Mouse (Mus musculus) lung, postnatal 0 days (tissue): ENCODE results near the gene Abhd16b. TPM values are rescaled to one million over a fixed set of nuclear protein-coding genes. Genes with fewer than 3 reads are reported as not detected.
A peak's percentile ranks its signal among the peaks of the same experiment; 100 is the strongest.

ENCODE experiments used
- ATAC-seq: fragments of 200-750 bp; cut with Nextera tagmentation; 2 replicates; pipeline ENCODE4 v1.8.0; 2017; ENCODE audit warnings: moderate library complexity
- DNase-seq: peaks from one replicate; pipeline ENCODE4 v3.0.0-alpha.2; 2016; ENCODE audit warnings: low spot score
- H3K27ac ChIP-seq: fragments of 300-500 bp; sonication (generic); 2 replicates; pipeline ENCODE4 v1.5.1; 2014; ENCODE audit warnings: antibody characterized with exemption, mild to moderate bottlenecking, low read length, mixed read lengths
- H3K27me3 ChIP-seq: fragments of 300-500 bp; sonication (generic); replicated peaks from 2 replicates; pipeline ENCODE4 v1.6.1; 2014; ENCODE audit warnings: low read length, mixed read lengths; ENCODE audit not compliant: insufficient read depth
- H3K36me3 ChIP-seq: fragments of 300-500 bp; sonication (generic); 2 replicates; pipeline ENCODE4 v1.6.1; 2014; ENCODE audit warnings: low read length, mixed read lengths; ENCODE audit not compliant: insufficient read depth
- H3K4me1 ChIP-seq: fragments of 300-500 bp; sonication (generic); 2 replicates; pipeline ENCODE4 v1.6.1; 2014; ENCODE audit warnings: antibody characterized with exemption, low read depth, low read length, mixed read lengths; ENCODE audit not compliant: insufficient read depth
- H3K4me2 ChIP-seq: fragments of 300-500 bp; sonication (generic); replicated peaks from 2 replicates; pipeline ENCODE4 v1.6.1; 2014; ENCODE audit warnings: low read depth, mild to moderate bottlenecking, low read length, moderate library complexity, mixed read lengths
- H3K4me3 ChIP-seq: fragments of 300-500 bp; sonication (generic); 2 replicates; pipeline ENCODE4 v1.5.1; 2014; ENCODE audit warnings: low read depth, low read length
- H3K9ac ChIP-seq: fragments of 300-500 bp; sonication (generic); replicated peaks from 2 replicates; pipeline ENCODE4 v1.6.1; 2014; ENCODE audit warnings: low read depth, mild to moderate bottlenecking
- H3K9me3 ChIP-seq: fragments of 300-500 bp; sonication (generic); 2 replicates; pipeline ENCODE4 v1.6.1; 2016; ENCODE audit warnings: low read length, mixed read lengths
- CTCF ChIP-seq: IDR thresholded peaks from 2 replicates; pipeline ENCODE4 v1.5.1; 2016; ENCODE audit warnings: antibody characterized with exemption, mild to moderate bottlenecking
- EP300 ChIP-seq: IDR thresholded peaks from 2 replicates; pipeline ENCODE4 v1.6.1; 2016; ENCODE audit warnings: antibody characterized with exemption, mild to moderate bottlenecking, control low read depth
- WGBS: fragments of 180-500 bp; shearing (Covaris S2); extraction: QIAGEN DNeasy Blood & Tissue Kit; methylation state at CpG from one replicate; pipeline ENCODE4 v1.1.7; 2014; 5-methylcytosine and 5-hydroxymethylcytosine counted together
- polyA plus RNA-seq: library from polyadenylated mRNA; unstranded; fragments of >200 nt; fragmentation: Nextera tagmentation; extraction: Ambion mirVana; gene quantifications from 2 replicates; pipeline ENCODE4 v1.2.1, GENCODE M21; 2015

Gene Abhd16b
- polyA plus RNA-seq, 1 experiment from 2014 or later: 0.21 TPM

DNA sequence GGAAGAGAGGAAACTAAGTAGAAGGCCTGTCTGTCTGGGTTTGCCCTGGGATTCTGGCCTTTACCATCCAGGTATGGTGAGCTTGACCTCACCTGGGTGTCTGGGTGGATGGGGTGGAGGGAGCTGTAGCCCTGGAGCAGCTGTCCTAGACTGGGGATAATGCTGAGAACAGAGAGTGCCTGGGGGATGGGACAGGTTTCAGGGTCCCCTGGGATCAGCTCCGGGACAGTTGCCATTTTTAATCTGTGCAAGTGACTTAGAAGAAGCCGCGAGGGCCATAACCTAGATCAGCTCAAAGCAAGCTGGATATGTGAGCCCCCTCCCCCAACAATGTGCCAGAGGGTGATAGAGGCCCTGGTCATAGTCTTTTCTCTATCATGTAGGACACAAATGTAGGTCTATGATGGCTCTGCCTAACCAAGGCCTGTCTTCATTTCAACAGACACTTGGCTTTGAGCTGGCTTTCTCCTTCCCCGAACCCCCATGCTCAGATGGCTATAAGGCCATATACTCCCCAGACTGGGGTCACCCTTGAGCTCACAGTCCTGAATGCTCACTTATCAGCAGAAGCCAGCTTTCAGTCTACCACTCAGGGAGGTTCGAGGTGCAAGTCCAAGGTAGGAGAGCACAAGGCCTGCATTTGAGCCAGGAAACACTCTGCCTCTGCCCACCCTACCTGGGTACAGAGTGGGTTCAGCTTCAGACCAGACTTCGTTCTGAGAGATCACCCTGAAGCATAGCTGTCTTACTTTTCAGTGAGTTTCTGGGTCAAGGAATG, 8.4 kb upstream of the Abhd16b start:
- no peak for ATAC-seq

GRCm38 (mm10) chr2:181485741-181486140, 7.3 kb upstream of the Abhd16b start:
- ATAC-seq: no peak
- WGBS: 34% methylated on average over 1 of the region's 1 CpGs
- no peak for DNase-seq
- Histone ChIP-seq H3K27ac (no peak overlapping the region), H3K4me2 (no peak overlapping the region), H3K9me3 (no peaks in the 10 kb centered on the region), H3K4me1 (peaks cover 4% of the 10 kb centered on the region), H3K9ac (no peak overlapping the region), H3K4me3 (no peak overlapping the region), H3K36me3 (no peaks in the 10 kb centered on the region), H3K27me3 (no peaks in the 10 kb centered on the region)
- TF ChIP-seq CTCF (no peak), EP300 (no peak)

More for the DNA sequence above, 8.4 kb upstream of the Abhd16b start:
- Histone ChIP-seq H3K27ac (no peak overlapping the region), H3K36me3 (no peaks in the 10 kb centered on the region), H3K9ac (no peak overlapping the region), H3K4me3 (no peak overlapping the region), H3K4me1 (peaks cover 4% of the 10 kb centered on the region), H3K9me3 (no peaks in the 10 kb centered on the region), H3K27me3 (no peaks in the 10 kb centered on the region), H3K4me2 (no peak overlapping the region)
- no peak for DNase-seq
- no peak for TF ChIP-seq EP300
- no peak for TF ChIP-seq CTCF
- WGBS: 88% methylated on average over 6 of the region's 6 CpGs

DNA sequence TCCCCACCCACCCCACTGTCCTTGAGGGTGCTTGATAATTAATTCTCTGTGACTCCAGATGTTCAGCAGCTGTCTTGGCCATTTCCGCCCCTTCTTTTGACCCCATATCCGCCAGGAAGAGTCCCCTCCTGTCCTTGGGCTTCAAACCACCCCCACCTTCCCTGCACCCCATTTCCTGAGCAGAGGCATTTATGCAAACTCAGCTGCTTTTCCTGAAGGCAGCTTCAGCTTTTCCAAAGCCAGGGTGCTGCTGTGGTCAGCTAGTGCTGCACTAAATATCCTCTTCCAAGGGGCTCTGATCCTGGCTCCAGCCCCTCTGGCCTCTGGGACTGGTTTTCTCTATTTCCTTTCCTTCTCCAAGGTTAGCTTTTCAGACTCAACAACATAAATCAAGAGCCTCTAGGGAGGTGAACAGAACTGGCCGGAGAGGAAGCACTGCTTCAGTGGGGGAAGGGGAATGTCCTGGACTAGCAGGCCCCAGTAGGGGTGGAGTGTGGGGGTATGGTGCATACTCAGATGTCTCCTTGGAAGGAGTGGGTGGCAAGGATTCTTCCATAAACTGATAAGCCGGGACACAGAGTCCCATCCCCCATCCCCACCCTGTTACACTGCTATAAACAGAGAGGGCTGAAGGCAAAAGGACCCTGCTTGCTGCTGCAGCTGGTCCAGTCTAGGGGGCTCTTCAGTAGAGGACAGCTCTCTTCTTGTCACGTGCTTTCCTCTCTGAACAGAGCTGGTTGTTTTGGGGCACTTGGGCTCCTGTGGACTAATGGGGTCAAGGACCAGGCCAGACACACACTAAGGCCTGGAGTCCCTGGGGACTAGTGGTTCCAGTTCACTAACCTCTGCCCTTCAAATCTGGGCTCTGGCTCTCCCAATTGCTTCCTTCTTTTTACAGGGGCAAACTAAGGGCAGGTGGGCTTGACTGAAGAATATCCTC, 5.4 kb upstream of the Abhd16b start:
- peaks cover 4% of the 10 kb centered on the region for H3K4me1 ChIP-seq
- peak; percentile 74 for DNase-seq
- H3K4me3 ChIP-seq: no peak overlapping the region
- whole genome bisulfite sequencing: 18% methylated on average over 5 of the region's 5 CpGs
- H3K4me2 ChIP-seq: no peak overlapping the region
- no peaks in the 10 kb centered on the region for H3K27me3 ChIP-seq
- TF ChIP-seq EP300 (peak; percentile 61), CTCF (no peak)
- ATAC-seq: peak; percentile 87
- H3K27ac ChIP-seq: peak overlapping the region; percentile 77
- no peak overlapping the region for H3K9ac ChIP-seq
- no peaks in the 10 kb centered on the region for H3K9me3 ChIP-seq
- no peaks in the 10 kb centered on the region for H3K36me3 ChIP-seq

- Histone ChIP-seq H3K4me2 (no peak overlapping the region), H3K9me3 (no peaks in the 10 kb centered on the region), H3K4me1 (peaks cover 4% of the 10 kb centered on the region; the same call in 1 of the 2 replicates), H3K4me3 (no peak overlapping the region), H3K36me3 (no peaks in the 10 kb centered on the region), H3K27me3 (no peaks in the 10 kb centered on the region), H3K27ac (no peak overlapping the region), H3K9ac (no peak overlapping the region)
- TF ChIP-seq CTCF (no peak), EP300 (no peak)
- DNase-seq: peak; percentile 36
- WGBS: 28% methylated on average over 7 of the region's 7 CpGs
- no peak for ATAC-seq
These were observed 1.4 kb upstream of the Abhd16b start for GRCm38 (mm10) chr2:181491432-181492205.

GRCm38 (mm10) chr2:181492206-181492605, 800 bp upstream of the Abhd16b start:
- no peak for TF ChIP-seq EP300
- no peaks in the 10 kb centered on the region for H3K36me3 ChIP-seq
- DNase-seq (no peak), ATAC-seq (no peak)
- no peak overlapping the region for H3K4me2 ChIP-seq
- H3K9me3 ChIP-seq: no peaks in the 10 kb centered on the region
- H3K4me3 ChIP-seq: no peak overlapping the region
- peaks cover 4% of the 10 kb centered on the region; the same call in 1 of the 2 replicates for H3K4me1 ChIP-seq
- no peak overlapping the region for H3K9ac ChIP-seq
- WGBS: 50% methylated on average over 3 of the region's 3 CpGs
- no peaks in the 10 kb centered on the region for H3K27me3 ChIP-seq
- no peak overlapping the region for H3K27ac ChIP-seq
